In genomic region chr1:147291119-147291518, GRCm38 (mm10) we compare ENCODE assay signal across 21 mouse cellular contexts.
DNase-seq lines count a peak whose midpoint lies in the region; ATAC-seq and TF ChIP-seq lines count a peak whose summit lies in the region.
"Had no signal": no experiment of that assay in that cellular context is flagged by ENCODE, and none has a peak within 500 bp of the region (broad histone marks: within the 10 kb centered on the region; RNA-seq: fewer than 3 reads in every experiment).

No protein-coding gene starts in this region.

- no peak overlapping the region for H3K4me3 ChIP-seq in forebrain, embryonic 14.5 days (ENCODE audit: low read depth, low read length)
- H3K4me3 ChIP-seq in forebrain, embryonic 10.5 days, result no peak overlapping the region
- no peak overlapping the region for H3K4me3 ChIP-seq in forebrain, postnatal 0 days (ENCODE audit: low read depth, low read length)
- no peak overlapping the region for H3K4me3 ChIP-seq in heart, adult 2 months
- H3K4me3 ChIP-seq: embryonic facial prominence, embryonic 13.5 days; embryonic facial prominence, embryonic 15.5 days; erythroblast, embryonic 14.5 days; gastrocnemius, adult 2 months had no signal

- intact Hi-C loops in heart, adult 2 months (cut with DNase I), result no loop called here

- peak; percentile 47 for DNase-seq in forebrain, embryonic 14.5 days (ENCODE audit: low spot score)
- no peak for DNase-seq in forebrain, embryonic 10.5 days (ENCODE audit: extremely low spot score, low spot score)
- DNase-seq in layer of hippocampus, adult 9-11 months, result peak; percentile 10
- no peak for DNase-seq in layer of hippocampus, postnatal 36 days
- DNase-seq in brain, embryonic 14.5 days (ENCODE audit: low read depth), result peak; percentile 64
- peak; percentile 16 for DNase-seq in forebrain, postnatal 0 days
- DNase-seq in cerebellum, adult 11 months, result no peak
- DNase-seq in heart, adult 2 months, result no peak
- DNase-seq: adrenal gland, adult 2 months; adrenal gland, postnatal 10 days; adrenal gland, postnatal 25 days; cerebellum, adult 11-12 months; cerebellum, adult 2 months; cerebellum, adult 9-10 months; cerebellum, postnatal 10 days; cerebellum, postnatal 36 days; embryo, embryonic 11 days; gastrocnemius, adult 2 months had no signal

- no peaks in the 10 kb centered on the region for H3K9me3 ChIP-seq in forebrain, embryonic 14.5 days (replicated peaks; ENCODE audit: control insufficient read depth, low read length)
- H3K9me3 ChIP-seq in forebrain, embryonic 10.5 days, result no peaks in the 10 kb centered on the region
- no peaks in the 10 kb centered on the region for H3K9me3 ChIP-seq in forebrain, postnatal 0 days (ENCODE audit: low read length)
- H3K9me3 ChIP-seq: embryonic facial prominence, embryonic 13.5 days; embryonic facial prominence, embryonic 15.5 days had no signal

- no peaks in the 10 kb centered on the region for H3K79me2 ChIP-seq in heart, adult 2 months (replicated peaks; ENCODE audit: control insufficient read depth, insufficient read depth, low read length)

- no peak overlapping the region for H3K9ac ChIP-seq in forebrain, embryonic 14.5 days (ENCODE audit: low read length)
- no peak overlapping the region for H3K9ac ChIP-seq in forebrain, postnatal 0 days
- no peak overlapping the region for H3K9ac ChIP-seq in heart, adult 2 months (ENCODE audit: low read depth, low read length)
- H3K9ac ChIP-seq: embryonic facial prominence, embryonic 13.5 days; embryonic facial prominence, embryonic 15.5 days had no signal

- peak; percentile 52; the same call in 1 of the 2 replicates for ATAC-seq in forebrain, embryonic 14.5 days
- ATAC-seq in forebrain, postnatal 0 days, result peak; percentile 38; the same call in 1 of the 2 replicates

- TF ChIP-seq POLR2A in brain, embryonic 14.5 days (IDR thresholded peaks at IDR 0.05; ENCODE audit: borderline replicate concordance, extremely low read depth, insufficient read depth, insufficient read length, poor library complexity, severe bottlenecking), result no peak
- no peak for TF ChIP-seq POLR2A in heart, adult 2 months (IDR thresholded peaks at IDR 0.05; ENCODE audit: insufficient read depth, low read depth, low read length)

- no peaks in the 10 kb centered on the region for H3K36me3 ChIP-seq in forebrain, embryonic 14.5 days (ENCODE audit: control insufficient read depth, insufficient read depth, low read length)
- no peaks in the 10 kb centered on the region for H3K36me3 ChIP-seq in forebrain, embryonic 10.5 days (replicated peaks)
- H3K36me3 ChIP-seq in forebrain, postnatal 0 days (ENCODE audit: insufficient read depth), result no peaks in the 10 kb centered on the region
- no peaks in the 10 kb centered on the region for H3K36me3 ChIP-seq in heart, adult 2 months (ENCODE audit: control insufficient read depth, insufficient read depth, low read length)
- H3K36me3 ChIP-seq: embryonic facial prominence, embryonic 13.5 days; embryonic facial prominence, embryonic 15.5 days had no signal

- H3K27me3 ChIP-seq in forebrain, embryonic 14.5 days (replicated peaks; ENCODE audit: control insufficient read depth, insufficient read depth, low read length), result no peaks in the 10 kb centered on the region
- no peaks in the 10 kb centered on the region for H3K27me3 ChIP-seq in forebrain, embryonic 10.5 days (ENCODE audit: poor library complexity, severe bottlenecking)
- no peaks in the 10 kb centered on the region for H3K27me3 ChIP-seq in forebrain, postnatal 0 days (ENCODE audit: insufficient read depth, low read length)
- H3K27me3 ChIP-seq in heart, adult 2 months (ENCODE audit: control insufficient read depth, insufficient read depth, low read length), result no peaks in the 10 kb centered on the region
- H3K27me3 ChIP-seq: embryonic facial prominence, embryonic 13.5 days; embryonic facial prominence, embryonic 15.5 days had no signal

- TF ChIP-seq CTCF in brain, embryonic 14.5 days (IDR thresholded peaks at IDR 0.05; ENCODE audit: borderline replicate concordance, extremely low read depth, insufficient read depth, insufficient read length), result no peak
- TF ChIP-seq CTCF in forebrain, postnatal 0 days (IDR thresholded peaks at IDR 0.05; ENCODE audit: low read depth), result no peak
- TF ChIP-seq CTCF in heart, adult 2 months (IDR thresholded peaks at IDR 0.05), result no peak

- WGBS in forebrain, embryonic 14.5 days, result 77% methylated on average over 3 of the region's 3 CpGs
- 94% methylated on average over 3 of the region's 3 CpGs for WGBS in forebrain, embryonic 10.5 days
- 45% methylated on average over 3 of the region's 3 CpGs for WGBS in forebrain, postnatal 0 days
- WGBS in heart, adult 2 months, result 81% methylated on average over 3 of the region's 3 CpGs

- no peak overlapping the region for H3K27ac ChIP-seq in forebrain, embryonic 14.5 days (ENCODE audit: low read depth, low read length)
- H3K27ac ChIP-seq in forebrain, embryonic 10.5 days, result no peak overlapping the region
- H3K27ac ChIP-seq in forebrain, postnatal 0 days (ENCODE audit: low read depth, low read length), result no peak overlapping the region
- no peak overlapping the region for H3K27ac ChIP-seq in heart, adult 2 months
- H3K27ac ChIP-seq: embryonic facial prominence, embryonic 13.5 days; embryonic facial prominence, embryonic 15.5 days; gastrocnemius, adult 2 months had no signal

- H3K4me1 ChIP-seq in forebrain, embryonic 14.5 days (ENCODE audit: control insufficient read depth, insufficient read depth, low read length), result no peaks in the 10 kb centered on the region
- H3K4me1 ChIP-seq in forebrain, embryonic 10.5 days, result no peaks in the 10 kb centered on the region
- no peaks in the 10 kb centered on the region for H3K4me1 ChIP-seq in forebrain, postnatal 0 days (ENCODE audit: insufficient read depth)
- no peaks in the 10 kb centered on the region for H3K4me1 ChIP-seq in heart, adult 2 months (ENCODE audit: control insufficient read depth, insufficient read depth, low read length)
- H3K4me1 ChIP-seq: embryonic facial prominence, embryonic 13.5 days; embryonic facial prominence, embryonic 15.5 days had no signal

- H3K4me2 ChIP-seq in forebrain, embryonic 14.5 days (ENCODE audit: low read length), result no peak overlapping the region
- no peak overlapping the region for H3K4me2 ChIP-seq in forebrain, postnatal 0 days (ENCODE audit: low read depth)
- H3K4me2 ChIP-seq: embryonic facial prominence, embryonic 13.5 days; embryonic facial prominence, embryonic 15.5 days had no signal

- no peak for TF ChIP-seq EP300 in heart, adult 2 months (IDR thresholded peaks at IDR 0.05; ENCODE audit: insufficient read depth, low read depth, low read length)

Comparison
In these comparisons a context has a peak if more than half of its experiments do, and no peak if none do; other contexts are left out.
1. DNase-seq: peak in forebrain, embryonic 14.5 days (single experiment), layer of hippocampus, adult 9-11 months (single experiment), brain, embryonic 14.5 days (single experiment) and forebrain, postnatal 0 days (single experiment); none in forebrain, embryonic 10.5 days (single experiment), layer of hippocampus, postnatal 36 days (0 of 2), cerebellum, adult 11 months (single experiment) and heart, adult 2 months (0 of 2).